Comparison of ENCODE assay signal across 8 mouse cellular contexts in the genomic region with DNA sequence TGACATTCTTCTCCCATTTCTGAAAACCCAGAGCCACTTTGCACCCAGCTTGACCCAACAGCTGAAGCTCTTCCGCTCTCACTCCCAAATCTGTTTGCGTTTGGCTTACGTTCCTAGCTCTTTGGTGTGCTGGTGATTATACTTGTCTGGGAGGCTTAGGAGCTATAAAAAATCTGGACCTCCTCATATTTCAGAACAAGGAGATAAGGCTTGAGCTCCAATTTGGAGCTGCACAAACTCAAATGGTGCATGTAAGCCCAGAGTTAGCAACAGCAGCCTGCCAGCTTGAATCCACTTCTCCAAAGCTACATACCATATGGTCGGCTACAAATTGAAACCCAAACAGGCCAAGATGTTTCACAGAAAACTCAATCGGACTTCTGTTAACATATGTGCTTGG.
DNase-seq lines count a peak whose midpoint lies in the region; ATAC-seq and TF ChIP-seq lines count a peak whose summit lies in the region.

No protein-coding gene starts in this region.

- peak; percentile 31 for DNase-seq in layer of hippocampus, adult 11-12 months (ENCODE audit: low spot score)
- no peak for DNase-seq in layer of hippocampus, postnatal 10 days (ENCODE audit: low spot score in 2 of 2)
- peak; percentile 26 for DNase-seq in layer of hippocampus, adult 9-10 months (ENCODE audit: low spot score)
- DNase-seq in right cerebral cortex, postnatal 36 days (ENCODE audit: low spot score in 2 of 2): peak; percentile 6 to 37
- no peak for DNase-seq in hindbrain, embryonic 10.5 days (ENCODE audit: low spot score)
- DNase-seq in gastrocnemius, adult 2 months: no peak

- ATAC-seq in heart, embryonic 13.5 days (ENCODE audit: extremely low read depth, insufficient number of reproducible peaks, low FRiP score, low TSS enrichment): no peak
- no peak for ATAC-seq in megakaryocyte-erythroid progenitor cell, adult 5-6 weeks (replicated peaks; ENCODE audit: low FRiP score, low TSS enrichment, poor library complexity, severe bottlenecking)

- no peaks in the 10 kb centered on the region for H3K27me3 ChIP-seq in heart, embryonic 13.5 days (replicated peaks)
- no peaks in the 10 kb centered on the region for H3K27me3 ChIP-seq in hindbrain, embryonic 10.5 days (ENCODE audit: insufficient read depth, poor library complexity, severe bottlenecking)

- H3K4me3 ChIP-seq in heart, embryonic 13.5 days: no peak overlapping the region
- no peak overlapping the region for H3K4me3 ChIP-seq in hindbrain, embryonic 10.5 days
- H3K4me3 ChIP-seq in gastrocnemius, adult 2 months: no peak overlapping the region

- H3K27ac ChIP-seq in heart, embryonic 13.5 days (replicated peaks): peak overlapping the region; percentile 25
- no peak overlapping the region for H3K27ac ChIP-seq in hindbrain, embryonic 10.5 days
- no peak overlapping the region for H3K27ac ChIP-seq in gastrocnemius, adult 2 months

- H3K36me3 ChIP-seq in heart, embryonic 13.5 days: no peaks in the 10 kb centered on the region
- H3K36me3 ChIP-seq in hindbrain, embryonic 10.5 days: no peaks in the 10 kb centered on the region

- intact Hi-C loops in gastrocnemius, adult 2 months (cut with DNase I): no loop called here

- TF ChIP-seq CTCF in gastrocnemius, adult 2 months (IDR thresholded peaks at IDR 0.05): no peak

- H3K9me3 ChIP-seq in heart, embryonic 13.5 days: no peaks in the 10 kb centered on the region
- H3K9me3 ChIP-seq in hindbrain, embryonic 10.5 days: no peaks in the 10 kb centered on the region

- no peak overlapping the region for H3K9ac ChIP-seq in heart, embryonic 13.5 days

- no peak overlapping the region for H3K4me2 ChIP-seq in heart, embryonic 13.5 days

- 0 out of 2 replicates have a peak, but pooled peaks cover 4% of the 10 kb centered on the region for H3K4me1 ChIP-seq in heart, embryonic 13.5 days
- H3K4me1 ChIP-seq in hindbrain, embryonic 10.5 days (replicated peaks): no peaks in the 10 kb centered on the region

- WGBS in heart, embryonic 13.5 days: 44% methylated on average over 5 of the region's 5 CpGs
- 88% methylated on average over 5 of the region's 5 CpGs for WGBS in hindbrain, embryonic 10.5 days

Comparison
In these comparisons a context has a peak if more than half of its experiments do, and no peak if none do; other contexts are left out.
1. DNase-seq: peak in layer of hippocampus, adult 11-12 months (single experiment), layer of hippocampus, adult 9-10 months (single experiment) and right cerebral cortex, postnatal 36 days (2 of 2); none in layer of hippocampus, postnatal 10 days (0 of 2), hindbrain, embryonic 10.5 days (single experiment) and gastrocnemius, adult 2 months (single experiment).